Mouse (Mus musculus): ENCODE results near the gene Slc39a11. TPM values are rescaled to one million over a fixed set of nuclear protein-coding genes. Genes with fewer than 3 reads are reported as not detected.

Slc39a11 gene
- total and polyA plus RNA-seq, 3 experiments, result 5.0 to 9.9 (median 5.3) TPM

- no peaks in the 10 kb centered on the region for H3K36me3 ChIP-seq (replicated peaks)
- H3K27me3 ChIP-seq (ENCODE audit: insufficient read depth, low read length), result no peaks in the 10 kb centered on the region
- H3K4me3 ChIP-seq (ENCODE audit: low read depth, low read length), result no peak overlapping the region
- peaks cover 79% of the 10 kb centered on the region for H3K9me3 ChIP-seq (replicated peaks)
- DNase-seq (ENCODE audit: low spot score) (no peak), ATAC-seq (ENCODE audit: extremely low read depth, insufficient number of reproducible peaks, low FRiP score, poor library complexity, severe bottlenecking) (no peak)
- no peaks in the 10 kb centered on the region for H3K4me1 ChIP-seq (ENCODE audit: insufficient read depth, low read depth, low read length)
- no peak for TF ChIP-seq GATA1 (IDR thresholded peaks at IDR 0.05; ENCODE audit: borderline replicate concordance, low read length)
- no peak for TF ChIP-seq GATA2 (IDR thresholded peaks at IDR 0.05; ENCODE audit: borderline replicate concordance, low read depth, low read length)
- no peak for TF ChIP-seq TAL1 (conservative IDR thresholded peaks at IDR 0.05; ENCODE audit: low read depth, low read length)
- no peak for TF ChIP-seq POLR2AphosphoS5 (IDR thresholded peaks at IDR 0.05; ENCODE audit: insufficient replicate concordance, low read depth, low read length)
- TF ChIP-seq CTCF (IDR thresholded peaks at IDR 0.05; ENCODE audit: low read depth, low read length), result no peak
These were observed 391.9 kb downstream of the Slc39a11 start for GRCm38 (mm10) chr11:113258016-113258415.

- H3K4me3 ChIP-seq (ENCODE audit: low read depth, low read length), result no peak overlapping the region
- no peak for ATAC-seq (ENCODE audit: extremely low read depth, insufficient number of reproducible peaks, low FRiP score, poor library complexity, severe bottlenecking)
- no peaks in the 10 kb centered on the region for H3K27me3 ChIP-seq (ENCODE audit: insufficient read depth, low read length)
- no peaks in the 10 kb centered on the region for H3K36me3 ChIP-seq (replicated peaks)
- no peak for DNase-seq (ENCODE audit: low spot score)
- no peaks in the 10 kb centered on the region for H3K4me1 ChIP-seq (ENCODE audit: insufficient read depth, low read depth, low read length)
- no peak for TF ChIP-seq POLR2AphosphoS5 (IDR thresholded peaks at IDR 0.05; ENCODE audit: insufficient replicate concordance, low read depth, low read length)
- no peak for TF ChIP-seq TAL1 (conservative IDR thresholded peaks at IDR 0.05; ENCODE audit: low read depth, low read length)
- H3K9me3 ChIP-seq (replicated peaks), result peaks cover 83% of the 10 kb centered on the region
These were observed 395.2 kb downstream of the Slc39a11 start for GRCm38 (mm10) chr11:113254653-113255052.

- TF ChIP-seq TAL1 (conservative IDR thresholded peaks at IDR 0.05; ENCODE audit: low read depth, low read length) (no peak), CTCF (IDR thresholded peaks at IDR 0.05; ENCODE audit: low read depth, low read length) (no peak), GATA2 (IDR thresholded peaks at IDR 0.05; ENCODE audit: borderline replicate concordance, low read depth, low read length) (no peak)
- Histone ChIP-seq H3K9me3 (replicated peaks) (peaks cover 76% of the 10 kb centered on the region), H3K27me3 (ENCODE audit: insufficient read depth, low read length) (no peaks in the 10 kb centered on the region), H3K4me3 (ENCODE audit: low read depth, low read length) (no peak overlapping the region), H3K36me3 (replicated peaks) (no peaks in the 10 kb centered on the region), H3K4me1 (ENCODE audit: insufficient read depth, low read depth, low read length) (no peaks in the 10 kb centered on the region)
- ATAC-seq (ENCODE audit: extremely low read depth, insufficient number of reproducible peaks, low FRiP score, poor library complexity, severe bottlenecking) (no peak), DNase-seq (ENCODE audit: low spot score) (no peak)
These were observed 396.7 kb downstream of the Slc39a11 start for GRCm38 (mm10) chr11:113253169-113253568.

GRCm38 (mm10) chr11:113251172-113251571 is 398.7 kb downstream of the Slc39a11 start:
- H3K4me1 ChIP-seq (ENCODE audit: insufficient read depth, low read depth, low read length), result no peaks in the 10 kb centered on the region
- peaks cover 72% of the 10 kb centered on the region for H3K9me3 ChIP-seq (replicated peaks)
- H3K36me3 ChIP-seq (replicated peaks), result peaks cover 2% of the 10 kb centered on the region
- DNase-seq (ENCODE audit: low spot score), result no peak
- TF ChIP-seq GATA1 (IDR thresholded peaks at IDR 0.05; ENCODE audit: borderline replicate concordance, low read length), result no peak
- no peak for TF ChIP-seq GATA2 (IDR thresholded peaks at IDR 0.05; ENCODE audit: borderline replicate concordance, low read depth, low read length)
- TF ChIP-seq POLR2AphosphoS5 (IDR thresholded peaks at IDR 0.05; ENCODE audit: insufficient replicate concordance, low read depth, low read length), result no peak
- no peak for TF ChIP-seq CTCF (IDR thresholded peaks at IDR 0.05; ENCODE audit: low read depth, low read length)
- ATAC-seq (ENCODE audit: extremely low read depth, insufficient number of reproducible peaks, low FRiP score, poor library complexity, severe bottlenecking), result no peak
- H3K4me3 ChIP-seq (ENCODE audit: low read depth, low read length), result no peak overlapping the region
- no peaks in the 10 kb centered on the region for H3K27me3 ChIP-seq (ENCODE audit: insufficient read depth, low read length)

GRCm38 (mm10) chr11:113246475-113246874 is 403.4 kb downstream of the Slc39a11 start:
- peaks cover 2% of the 10 kb centered on the region for H3K36me3 ChIP-seq (replicated peaks)
- no peak for ATAC-seq (ENCODE audit: extremely low read depth, insufficient number of reproducible peaks, low FRiP score, poor library complexity, severe bottlenecking)

GRCm38 (mm10) chr11:113245666-113246065 is 404.2 kb downstream of the Slc39a11 start:
- TF ChIP-seq POLR2AphosphoS5 (IDR thresholded peaks at IDR 0.05; ENCODE audit: insufficient replicate concordance, low read depth, low read length), result no peak
- no peak for TF ChIP-seq GATA2 (IDR thresholded peaks at IDR 0.05; ENCODE audit: borderline replicate concordance, low read depth, low read length)
- TF ChIP-seq CTCF (IDR thresholded peaks at IDR 0.05; ENCODE audit: low read depth, low read length), result no peak
- TF ChIP-seq GATA1 (IDR thresholded peaks at IDR 0.05; ENCODE audit: borderline replicate concordance, low read length), result no peak
- no peak for TF ChIP-seq TAL1 (conservative IDR thresholded peaks at IDR 0.05; ENCODE audit: low read depth, low read length)

More at GRCm38 (mm10) chr11:113246475-113246874, 403.4 kb downstream of the Slc39a11 start:
- Histone ChIP-seq H3K9me3 (replicated peaks) (peaks cover 48% of the 10 kb centered on the region), H3K4me1 (ENCODE audit: insufficient read depth, low read depth, low read length) (no peaks in the 10 kb centered on the region), H3K4me3 (ENCODE audit: low read depth, low read length) (no peak overlapping the region), H3K27me3 (ENCODE audit: insufficient read depth, low read length) (no peaks in the 10 kb centered on the region)
- DNase-seq (ENCODE audit: low spot score), result no peak
- no peak for TF ChIP-seq TAL1 (conservative IDR thresholded peaks at IDR 0.05; ENCODE audit: low read depth, low read length)

GRCm38 (mm10) chr11:113234432-113234831 is 415.4 kb downstream of the Slc39a11 start:
- ATAC-seq (ENCODE audit: extremely low read depth, insufficient number of reproducible peaks, low FRiP score, poor library complexity, severe bottlenecking) (no peak), DNase-seq (ENCODE audit: low spot score) (no peak)
- H3K4me3 ChIP-seq (ENCODE audit: low read depth, low read length), result no peak overlapping the region
- H3K4me1 ChIP-seq (ENCODE audit: insufficient read depth, low read depth, low read length), result no peaks in the 10 kb centered on the region
- H3K27me3 ChIP-seq (ENCODE audit: insufficient read depth, low read length), result no peaks in the 10 kb centered on the region
- peaks cover 58% of the 10 kb centered on the region for H3K9me3 ChIP-seq (replicated peaks)
- H3K36me3 ChIP-seq (replicated peaks), result no peaks in the 10 kb centered on the region
- TF ChIP-seq GATA2 (IDR thresholded peaks at IDR 0.05; ENCODE audit: borderline replicate concordance, low read depth, low read length), result no peak
- no peak for TF ChIP-seq GATA1 (IDR thresholded peaks at IDR 0.05; ENCODE audit: borderline replicate concordance, low read length)
- TF ChIP-seq TAL1 (conservative IDR thresholded peaks at IDR 0.05; ENCODE audit: low read depth, low read length), result no peak

More at GRCm38 (mm10) chr11:113245666-113246065, 404.2 kb downstream of the Slc39a11 start:
- no peak overlapping the region for H3K4me3 ChIP-seq (ENCODE audit: low read depth, low read length)
- H3K27me3 ChIP-seq (ENCODE audit: insufficient read depth, low read length), result no peaks in the 10 kb centered on the region
- H3K36me3 ChIP-seq (replicated peaks), result peaks cover 2% of the 10 kb centered on the region
- H3K4me1 ChIP-seq (ENCODE audit: insufficient read depth, low read depth, low read length), result no peaks in the 10 kb centered on the region
- peaks cover 49% of the 10 kb centered on the region for H3K9me3 ChIP-seq (replicated peaks)
- ATAC-seq (ENCODE audit: extremely low read depth, insufficient number of reproducible peaks, low FRiP score, poor library complexity, severe bottlenecking) (no peak), DNase-seq (ENCODE audit: low spot score) (no peak)
